Mouse (Mus musculus) kidney, adult 2 months (tissue): Measurements from ENCODE around the gene Zfp598. TPM values are rescaled to one million over a fixed set of nuclear protein-coding genes. Genes with fewer than 3 reads are reported as not detected.

Experiments used
- DNase-seq: peaks from one replicate; pipeline ENCODE4 v3.0.0; 2021
- H3K27ac ChIP-seq: fragments of 200-500 bp; 2 replicates; pipeline ENCODE4 v1.5.1; 2012; ENCODE audit warnings: low read depth, low read length, control low read depth, inconsistent platforms; ENCODE audit not compliant: insufficient read depth
- H3K27me3 ChIP-seq: fragments of 200-500 bp; replicated peaks from 2 replicates; pipeline ENCODE4 v1.6.1; 2012; ENCODE audit warnings: mild to moderate bottlenecking, moderate library complexity, low read length, inconsistent platforms; ENCODE audit not compliant: control insufficient read depth, insufficient read depth
- H3K36me3 ChIP-seq: fragments of 200-500 bp; 2 replicates; pipeline ENCODE4 v1.6.1; 2012; ENCODE audit warnings: mild to moderate bottlenecking, moderate library complexity, low read length, inconsistent platforms; ENCODE audit not compliant: control insufficient read depth, insufficient read depth
- H3K4me1 ChIP-seq: fragments of 200-500 bp; 2 replicates; pipeline ENCODE4 v1.6.1; 2011; ENCODE audit warnings: low read length; ENCODE audit not compliant: control insufficient read depth, insufficient read depth
- H3K4me3 ChIP-seq: fragments of 200-500 bp; 2 replicates; pipeline ENCODE4 v1.5.1; 2011; ENCODE audit warnings: mild to moderate bottlenecking, low read depth, low read length, control low read depth; ENCODE audit not compliant: insufficient read depth
- CTCF ChIP-seq: fragments of 200-500 bp; conservative IDR thresholded peaks from 2 replicates; pipeline ENCODE4 v1.5.1; 2011; ENCODE audit warnings: low read depth, mild to moderate bottlenecking, control low read depth, low read length, moderate library complexity, mixed read lengths; ENCODE audit not compliant: insufficient read depth, insufficient read length
- POLR2A ChIP-seq: fragments of 200-500 bp; IDR thresholded peaks from one replicate; pipeline ENCODE4 v1.6.1; 2011; ENCODE audit warnings: low read depth, low read length, control low read depth
- WGBS: fragments of 180-500 bp; shearing (Covaris S2); methylation state at CpG from one replicate; pipeline ENCODE4 v1.1.7; 2018; 5-methylcytosine and 5-hydroxymethylcytosine counted together
- polyA plus RNA-seq: library from polyadenylated mRNA; depleted of rRNA; stranded (reverse); fragments of >200 nt; gene quantifications from 2 replicates; pipeline ENCODE4 v1.2.3, GENCODE M21; 2012

Gene Zfp598
- polyA plus RNA-seq, 1 experiment, result 44.3 TPM

GRCm38 (mm10) chr17:24671346-24671745, 1.9 kb downstream of the Zfp598 start:
- Histone ChIP-seq H3K27me3 (no peaks in the 10 kb centered on the region), H3K4me1 (peaks cover 14% of the 10 kb centered on the region), H3K36me3 (no peaks in the 10 kb centered on the region), H3K27ac (no peak overlapping the region), H3K4me3 (no peak overlapping the region)
- TF ChIP-seq CTCF (no peak), POLR2A (no peak)
- no peak for DNase-seq
- WGBS, result 54% methylated on average over 5 of the region's 5 CpGs

GRCm38 (mm10) chr17:24672141-24672540, 2.7 kb downstream of the Zfp598 start:
- no peaks in the 10 kb centered on the region for H3K36me3 ChIP-seq
- DNase-seq, result peak; percentile 82
- H3K27me3 ChIP-seq, result no peaks in the 10 kb centered on the region
- H3K4me3 ChIP-seq, result no peak overlapping the region
- TF ChIP-seq POLR2A (no peak), CTCF (no peak)
- 13% methylated on average over 5 of the region's 5 CpGs for WGBS
- no peak overlapping the region for H3K27ac ChIP-seq
- H3K4me1 ChIP-seq, result peaks cover 14% of the 10 kb centered on the region

GRCm38 (mm10) chr17:24674277-24674676, 4.8 kb downstream of the Zfp598 start:
- Histone ChIP-seq H3K27me3 (no peaks in the 10 kb centered on the region), H3K4me1 (peaks cover 14% of the 10 kb centered on the region), H3K4me3 (no peak overlapping the region), H3K27ac (no peak overlapping the region), H3K36me3 (no peaks in the 10 kb centered on the region)
- TF ChIP-seq POLR2A, result no peak
- no peak for TF ChIP-seq CTCF
- 64% methylated on average over 7 of the region's 7 CpGs for WGBS
- no peak for DNase-seq

GRCm38 (mm10) chr17:24676187-24676586, 6.7 kb downstream of the Zfp598 start:
- Histone ChIP-seq H3K4me3 (no peak overlapping the region), H3K4me1 (peaks cover 8% of the 10 kb centered on the region), H3K27ac (no peak overlapping the region), H3K27me3 (no peaks in the 10 kb centered on the region), H3K36me3 (no peaks in the 10 kb centered on the region)
- 58% methylated on average over 2 of the region's 2 CpGs for WGBS
- TF ChIP-seq CTCF (peak; percentile 66), POLR2A (no peak)
- DNase-seq, result peak; percentile 67

GRCm38 (mm10) chr17:24676877-24677276, 7.4 kb downstream of the Zfp598 start:
- H3K27me3 ChIP-seq, result no peaks in the 10 kb centered on the region
- no peaks in the 10 kb centered on the region for H3K36me3 ChIP-seq
- H3K4me3 ChIP-seq, result no peak overlapping the region
- no peak overlapping the region for H3K27ac ChIP-seq
- WGBS, result 94% methylated on average over 5 of the region's 5 CpGs
- DNase-seq, result no peak
- peaks cover 3% of the 10 kb centered on the region; the same call in 1 of the 2 replicates for H3K4me1 ChIP-seq
- no peak for TF ChIP-seq POLR2A
- TF ChIP-seq CTCF, result no peak

GRCm38 (mm10) chr17:24677500-24678080, 8.1 kb downstream of the Zfp598 start:
- Histone ChIP-seq H3K27ac (no peak overlapping the region), H3K27me3 (no peaks in the 10 kb centered on the region), H3K4me1 (no peaks in the 10 kb centered on the region), H3K4me3 (no peak overlapping the region), H3K36me3 (no peaks in the 10 kb centered on the region)
- no peak for TF ChIP-seq CTCF
- WGBS, result 85% methylated on average over 24 of the region's 24 CpGs
- DNase-seq, result no peak

GRCm38 (mm10) chr17:24686514-24686913, 17.0 kb downstream of the Zfp598 start:
- Histone ChIP-seq H3K4me1 (no peaks in the 10 kb centered on the region), H3K27me3 (0 out of 2 replicates have a peak, but pooled peaks cover 2% of the 10 kb centered on the region), H3K27ac (no peak overlapping the region), H3K36me3 (no peaks in the 10 kb centered on the region), H3K4me3 (no peak overlapping the region)
- DNase-seq, result peak; percentile 72
- 50% methylated on average over 16 of the region's 16 CpGs for WGBS
- TF ChIP-seq CTCF (no peak), POLR2A (no peak)
